Mouse (Mus musculus) limb, embryonic 10.5 days (tissue): ENCODE data around the gene Sec63. TPM values are rescaled to one million over a fixed set of nuclear protein-coding genes. Genes with fewer than 3 reads are reported as not detected.

Experiments used
- DNase-seq: peaks from one replicate; pipeline ENCODE4 v3.0.0-alpha.2; 2017; ENCODE audit warnings: low spot score
- H3K27ac ChIP-seq: fragments of 300-500 bp; sonication (generic); 2 replicates; pipeline ENCODE4 v1.5.1; 2016; ENCODE audit warnings: mild to moderate bottlenecking
- H3K27me3 ChIP-seq: fragments of 300-500 bp; sonication (generic); 2 replicates; pipeline ENCODE4 v1.6.1; 2016; ENCODE audit warnings: low read depth, mild to moderate bottlenecking; ENCODE audit not compliant: poor library complexity, severe bottlenecking
- H3K36me3 ChIP-seq: fragments of 300-500 bp; sonication (generic); 2 replicates; pipeline ENCODE4 v1.6.1; 2016; ENCODE audit warnings: mild to moderate bottlenecking, moderate library complexity
- H3K4me1 ChIP-seq: fragments of 300-500 bp; sonication (generic); 2 replicates; pipeline ENCODE4 v1.6.1; 2016
- H3K4me3 ChIP-seq: fragments of 300-500 bp; sonication (generic); 2 replicates; pipeline ENCODE4 v1.5.1; 2016; ENCODE audit warnings: mild to moderate bottlenecking, moderate library complexity
- H3K9me3 ChIP-seq: fragments of 300-500 bp; sonication (generic); replicated peaks from 2 replicates; pipeline ENCODE4 v1.6.1; 2016; ENCODE audit warnings: mild to moderate bottlenecking
- WGBS: fragments of 180-500 bp; shearing (Covaris S2); methylation state at CpG from one replicate; pipeline ENCODE4 v1.1.7; 2016; 5-methylcytosine and 5-hydroxymethylcytosine counted together
- polyA plus RNA-seq: library from polyadenylated mRNA; unstranded; fragments of >200 nt; fragmentation: Nextera tagmentation; extraction: Ambion mirVana; gene quantifications from 2 replicates; pipeline ENCODE4 v1.2.1, GENCODE M21; 2016

Sec63 gene
- polyA plus RNA-seq, result 24.7 and 29.9 TPM in 2 replicates

- under 1% methylated on average over 56 of the region's 81 CpGs for WGBS
- peak within 1 kb of the TSS; percentile 94 for H3K27ac ChIP-seq
- no peaks in the 10 kb centered on the region for H3K9me3 ChIP-seq
Measured at GRCm38 (mm10) chr10:42760999-42761900, at the start of gene Sec63. Gene Sec63, plus strand, starts transcription at chr10:42761496.

GRCm38 (mm10) chr10:42714676-42715075 lies 46.6 kb upstream of the Sec63 start:
- H3K4me3 ChIP-seq, result no peak overlapping the region
- H3K4me1 ChIP-seq, result peaks cover 16% of the 10 kb centered on the region
- no peak overlapping the region for H3K27ac ChIP-seq
- H3K27me3 ChIP-seq, result peaks cover 37% of the 10 kb centered on the region; the same call in 1 of the 2 replicates
- no peaks in the 10 kb centered on the region for H3K36me3 ChIP-seq
- 15% methylated on average over 9 of the region's 9 CpGs for WGBS
- H3K9me3 ChIP-seq, result no peaks in the 10 kb centered on the region
- DNase-seq, result no peak

More at GRCm38 (mm10) chr10:42760999-42761900, at the start of gene Sec63:
- H3K4me3 ChIP-seq, result peak within 1 kb of the TSS; percentile 73
- peak; percentile 100 for DNase-seq
- H3K36me3 ChIP-seq, result no peaks in the 10 kb centered on the region
- no peaks in the 10 kb centered on the region for H3K27me3 ChIP-seq
- H3K4me1 ChIP-seq, result peaks cover 24% of the 10 kb centered on the region

- 17% methylated on average over 19 of the region's 19 CpGs for WGBS
- peak; percentile 36 for DNase-seq
- Histone ChIP-seq H3K27ac (no peak overlapping the region), H3K36me3 (no peaks in the 10 kb centered on the region), H3K4me1 (peaks cover 16% of the 10 kb centered on the region), H3K27me3 (peaks cover 43% of the 10 kb centered on the region; the same call in 1 of the 2 replicates), H3K4me3 (peak overlapping the region; percentile 39), H3K9me3 (no peaks in the 10 kb centered on the region)
Measured at GRCm38 (mm10) chr10:42715366-42716035, 45.8 kb upstream of the Sec63 start.

GRCm38 (mm10) chr10:42722116-42722515 lies 39.2 kb upstream of the Sec63 start:
- Histone ChIP-seq H3K27me3 (0 out of 2 replicates have a peak, but pooled peaks cover 14% of the 10 kb centered on the region), H3K9me3 (no peaks in the 10 kb centered on the region), H3K27ac (no peak overlapping the region), H3K4me1 (peaks cover 10% of the 10 kb centered on the region), H3K36me3 (no peaks in the 10 kb centered on the region), H3K4me3 (no peak overlapping the region)
- WGBS, result 88% methylated on average over 5 of the region's 5 CpGs
- DNase-seq, result no peak

GRCm38 (mm10) chr10:42723275-42724232 lies 37.7 kb upstream of the Sec63 start:
- no peak overlapping the region for H3K4me3 ChIP-seq
- H3K9me3 ChIP-seq, result no peaks in the 10 kb centered on the region
- H3K36me3 ChIP-seq, result no peaks in the 10 kb centered on the region
- DNase-seq, result no peak
- peaks cover 10% of the 10 kb centered on the region for H3K4me1 ChIP-seq
- no peak overlapping the region for H3K27ac ChIP-seq
- 77% methylated on average over 13 of the region's 13 CpGs for WGBS
- H3K27me3 ChIP-seq, result 0 out of 2 replicates have a peak, but pooled peaks cover 9% of the 10 kb centered on the region

GRCm38 (mm10) chr10:42729607-42730006 lies 31.7 kb upstream of the Sec63 start:
- no peaks in the 10 kb centered on the region for H3K27me3 ChIP-seq
- 89% methylated on average over 2 of the region's 2 CpGs for WGBS

GRCm38 (mm10) chr10:42734546-42735060 lies 26.7 kb upstream of the Sec63 start:
- peak; percentile 37 for DNase-seq
- 63% methylated on average over 5 of the region's 5 CpGs for WGBS
- no peaks in the 10 kb centered on the region for H3K4me1 ChIP-seq

More at GRCm38 (mm10) chr10:42729607-42730006, 31.7 kb upstream of the Sec63 start:
- DNase-seq, result no peak
- Histone ChIP-seq H3K9me3 (no peaks in the 10 kb centered on the region), H3K27ac (no peak overlapping the region), H3K36me3 (no peaks in the 10 kb centered on the region), H3K4me1 (no peaks in the 10 kb centered on the region), H3K4me3 (no peak overlapping the region)

GRCm38 (mm10) chr10:42751813-42752212 lies 9.5 kb upstream of the Sec63 start:
- no peaks in the 10 kb centered on the region for H3K9me3 ChIP-seq
- H3K4me3 ChIP-seq, result no peak overlapping the region
- no peaks in the 10 kb centered on the region for H3K36me3 ChIP-seq
- H3K27me3 ChIP-seq, result no peaks in the 10 kb centered on the region
- no peaks in the 10 kb centered on the region for H3K4me1 ChIP-seq
- no peak for DNase-seq
- 64% methylated on average over 10 of the region's 10 CpGs for WGBS
- H3K27ac ChIP-seq, result no peak overlapping the region

More at GRCm38 (mm10) chr10:42734546-42735060, 26.7 kb upstream of the Sec63 start:
- H3K36me3 ChIP-seq, result no peaks in the 10 kb centered on the region
- no peaks in the 10 kb centered on the region for H3K9me3 ChIP-seq
- no peaks in the 10 kb centered on the region for H3K27me3 ChIP-seq
- H3K27ac ChIP-seq, result no peak overlapping the region
- H3K4me3 ChIP-seq, result no peak overlapping the region

GRCm38 (mm10) chr10:42754341-42754740 lies 7.0 kb upstream of the Sec63 start:
- H3K9me3 ChIP-seq, result no peaks in the 10 kb centered on the region
- no peaks in the 10 kb centered on the region for H3K27me3 ChIP-seq
- no peak overlapping the region for H3K27ac ChIP-seq
- DNase-seq, result no peak
- WGBS, result 86% methylated on average over 2 of the region's 2 CpGs
- no peaks in the 10 kb centered on the region for H3K36me3 ChIP-seq
- no peak overlapping the region for H3K4me3 ChIP-seq
- H3K4me1 ChIP-seq, result no peaks in the 10 kb centered on the region

GRCm38 (mm10) chr10:42759741-42760140 lies 1.6 kb upstream of the Sec63 start:
- no peak overlapping the region for H3K4me3 ChIP-seq
- no peak for DNase-seq
- peaks cover 20% of the 10 kb centered on the region for H3K4me1 ChIP-seq
- no peaks in the 10 kb centered on the region for H3K9me3 ChIP-seq
- H3K27ac ChIP-seq, result no peak overlapping the region
- H3K27me3 ChIP-seq, result no peaks in the 10 kb centered on the region
- WGBS, result 95% methylated on average over 4 of the region's 4 CpGs
- H3K36me3 ChIP-seq, result no peaks in the 10 kb centered on the region

GRCm38 (mm10) chr10:42760329-42760728 lies 967 bp upstream of the Sec63 start:
- 56% methylated on average over 8 of the region's 8 CpGs for WGBS
- no peaks in the 10 kb centered on the region for H3K27me3 ChIP-seq
- no peaks in the 10 kb centered on the region for H3K36me3 ChIP-seq
- H3K4me3 ChIP-seq, result no peak overlapping the region
- H3K9me3 ChIP-seq, result no peaks in the 10 kb centered on the region
- H3K27ac ChIP-seq, result no peak overlapping the region
- DNase-seq, result no peak
- H3K4me1 ChIP-seq, result peaks cover 24% of the 10 kb centered on the region
